Mouse (Mus musculus): ENCODE data around the gene Pde8a. TPM values are rescaled to one million over a fixed set of nuclear protein-coding genes. Genes with fewer than 3 reads are reported as not detected.

Pde8a gene
- total RNA-seq, 4 experiments from 2014 or later: 9.0 to 12.5 (median 9.9) TPM

- no peak for DNase-seq (ENCODE audit: low spot score in 2 of 2)
Measured at GRCm38 (mm10) chr7:81379363-81379762, 166.0 kb downstream of the Pde8a start.

Other genes with a start within 250 kb of the Pde8a start
- 10 to 100 TPM in 3 of 4 experiments, 1 to 10 TPM in 1; 9.1 to 14.1 (median 12.1) TPM for gene Zfp592, start 219.9 kb upstream of the Pde8a start, total RNA-seq (2022)
- gene Alpk3, start 156.0 kb upstream of the Pde8a start, total RNA-seq (2022): 100 to 1,000 TPM; 273 to 345 (median 299) TPM
- gene Slc28a1, start 98.8 kb upstream of the Pde8a start, total RNA-seq (2022): under 1 TPM; 0.07 to 0.25 (median 0.14) TPM
- 100 to 1,000 TPM; 756 to 885 (median 813) TPM for gene Rps17, start 131.7 kb downstream of the Pde8a start, total RNA-seq (2022)
- 10 to 100 TPM; 23.0 to 55.5 (median 36.3) TPM for gene Cpeb1, start 241.9 kb downstream of the Pde8a start, total RNA-seq (2022)

Measured in gastrocnemius, adult 8-10 months (tissue).